Mouse (Mus musculus): Measurements from ENCODE around the gene Dhrs11. TPM values are rescaled to one million over a fixed set of nuclear protein-coding genes. Genes with fewer than 3 reads are reported as not detected.

Dhrs11 gene
- total and polyA plus RNA-seq, 2 experiments from 2014 or later, result 14.3 to 16.4 TPM

DNA sequence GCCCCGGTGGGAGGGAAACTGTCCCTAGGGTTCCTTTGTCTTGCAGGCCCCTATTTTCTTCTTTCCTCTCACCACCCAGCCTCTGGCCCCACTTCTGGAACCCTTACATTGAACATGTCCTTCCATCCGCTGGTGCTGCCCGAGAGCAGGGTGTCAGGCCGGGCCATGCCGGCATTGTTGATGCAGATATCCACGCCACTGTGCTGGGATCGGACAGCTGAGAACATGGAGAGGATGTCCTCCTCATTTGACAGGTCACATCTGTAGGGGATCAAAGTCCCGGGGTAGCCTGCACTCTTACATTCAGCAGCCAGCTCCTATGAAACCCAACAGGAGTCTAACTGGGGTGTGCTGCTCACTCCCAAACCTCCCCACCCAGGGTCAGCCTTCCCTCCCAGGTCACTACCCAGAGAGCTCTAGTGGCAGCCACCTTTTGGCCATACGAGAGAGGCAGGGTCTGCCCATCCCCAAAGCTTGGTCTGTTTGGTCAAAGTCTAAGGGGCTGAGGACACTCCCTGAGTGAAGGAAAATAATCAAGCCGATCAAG, 3.5 kb downstream of the Dhrs11 start:
- Histone ChIP-seq H3K9ac (replicated peaks; ENCODE audit: low read length) (no peak overlapping the region), H3K36me3 (ENCODE audit: insufficient read depth, low read length) (no peaks in the 10 kb centered on the region), H3K9me3 (ENCODE audit: low read length) (no peaks in the 10 kb centered on the region), H3K4me1 (ENCODE audit: insufficient read depth, low read length) (peaks cover 3% of the 10 kb centered on the region; the same call in 1 of the 2 replicates), H3K4me3 (ENCODE audit: low read length) (no peak overlapping the region), H3K4me2 (ENCODE audit: low read depth, low read length) (no peak overlapping the region), H3K27ac (no peak overlapping the region), H3K27me3 (ENCODE audit: insufficient read depth, low read length) (no peaks in the 10 kb centered on the region)
- no peak for TF ChIP-seq CTCF (IDR thresholded peaks at IDR 0.05; ENCODE audit: low read depth)
- ATAC-seq, result no peak
- DNase-seq (ENCODE audit: low spot score), result no peak
- WGBS, result 89% methylated on average over 10 of the region's 10 CpGs

DNA sequence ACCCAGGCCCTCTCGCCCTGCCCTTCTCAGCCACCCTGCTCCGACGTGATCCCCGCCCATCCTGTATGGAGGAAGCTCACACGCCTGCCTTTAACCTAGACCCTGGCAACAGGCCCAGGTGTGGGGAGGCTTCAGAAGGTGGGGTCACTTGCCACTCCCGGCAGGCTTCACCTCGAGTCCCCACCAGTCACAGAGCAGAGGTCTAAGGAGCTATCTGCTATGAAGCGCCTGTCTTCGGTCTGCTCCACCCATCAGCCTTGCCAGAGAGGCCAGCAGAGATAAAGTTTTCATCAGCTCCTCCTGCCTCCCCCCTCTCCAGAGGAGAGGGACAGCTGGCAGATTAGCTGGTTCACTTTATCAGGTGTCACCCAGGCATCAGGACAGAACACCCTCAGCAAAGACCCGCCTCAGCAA, 5.3 kb downstream of the Dhrs11 start:
- no peak overlapping the region for H3K9ac ChIP-seq (replicated peaks; ENCODE audit: low read length)
- no peaks in the 10 kb centered on the region for H3K36me3 ChIP-seq (ENCODE audit: insufficient read depth, low read length)
- H3K9me3 ChIP-seq (ENCODE audit: low read length), result no peaks in the 10 kb centered on the region
- H3K4me2 ChIP-seq (ENCODE audit: low read depth, low read length), result no peak overlapping the region
- H3K4me1 ChIP-seq (ENCODE audit: insufficient read depth, low read length), result peaks cover 3% of the 10 kb centered on the region; the same call in 1 of the 2 replicates
- no peak overlapping the region for H3K27ac ChIP-seq
- no peak for ATAC-seq
- no peak for TF ChIP-seq CTCF (IDR thresholded peaks at IDR 0.05; ENCODE audit: low read depth)
- WGBS, result 74% methylated on average over 10 of the region's 10 CpGs
- no peaks in the 10 kb centered on the region for H3K27me3 ChIP-seq (ENCODE audit: insufficient read depth, low read length)
- no peak overlapping the region for H3K4me3 ChIP-seq (ENCODE audit: low read length)
- no peak for DNase-seq (ENCODE audit: low spot score)

DNA sequence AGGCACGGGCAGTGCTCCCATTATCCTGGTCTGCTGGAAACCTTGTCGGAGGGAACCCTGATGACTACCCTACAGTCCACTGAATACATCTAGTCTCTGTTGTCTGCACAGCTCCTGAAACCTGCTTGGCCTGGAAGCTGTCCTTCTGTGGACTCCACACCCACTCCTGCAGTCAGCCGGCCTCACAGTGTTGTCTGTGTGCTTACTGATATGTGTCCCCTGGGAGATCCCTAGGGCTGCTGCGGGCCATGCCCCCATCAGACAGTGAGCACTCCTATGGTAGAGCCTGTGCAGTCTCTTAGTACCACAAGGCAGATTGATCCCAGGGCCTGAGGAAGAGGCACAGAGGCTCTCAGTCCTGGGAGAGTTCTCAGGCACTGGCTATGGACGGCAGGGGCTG, 6.3 kb downstream of the Dhrs11 start:
- no peak overlapping the region for H3K4me3 ChIP-seq (ENCODE audit: low read length)
- no peak overlapping the region for H3K9ac ChIP-seq (replicated peaks; ENCODE audit: low read length)
- no peak for DNase-seq (ENCODE audit: low spot score)
- no peak overlapping the region for H3K4me2 ChIP-seq (ENCODE audit: low read depth, low read length)
- no peaks in the 10 kb centered on the region for H3K27me3 ChIP-seq (ENCODE audit: insufficient read depth, low read length)
- no peaks in the 10 kb centered on the region for H3K36me3 ChIP-seq (ENCODE audit: insufficient read depth, low read length)
- ATAC-seq, result no peak
- peaks cover 3% of the 10 kb centered on the region; the same call in 1 of the 2 replicates for H3K4me1 ChIP-seq (ENCODE audit: insufficient read depth, low read length)
- no peak overlapping the region for H3K27ac ChIP-seq
- no peaks in the 10 kb centered on the region for H3K9me3 ChIP-seq (ENCODE audit: low read length)
- 87% methylated on average over 5 of the region's 5 CpGs for WGBS
- no peak for TF ChIP-seq CTCF (IDR thresholded peaks at IDR 0.05; ENCODE audit: low read depth)

DNA sequence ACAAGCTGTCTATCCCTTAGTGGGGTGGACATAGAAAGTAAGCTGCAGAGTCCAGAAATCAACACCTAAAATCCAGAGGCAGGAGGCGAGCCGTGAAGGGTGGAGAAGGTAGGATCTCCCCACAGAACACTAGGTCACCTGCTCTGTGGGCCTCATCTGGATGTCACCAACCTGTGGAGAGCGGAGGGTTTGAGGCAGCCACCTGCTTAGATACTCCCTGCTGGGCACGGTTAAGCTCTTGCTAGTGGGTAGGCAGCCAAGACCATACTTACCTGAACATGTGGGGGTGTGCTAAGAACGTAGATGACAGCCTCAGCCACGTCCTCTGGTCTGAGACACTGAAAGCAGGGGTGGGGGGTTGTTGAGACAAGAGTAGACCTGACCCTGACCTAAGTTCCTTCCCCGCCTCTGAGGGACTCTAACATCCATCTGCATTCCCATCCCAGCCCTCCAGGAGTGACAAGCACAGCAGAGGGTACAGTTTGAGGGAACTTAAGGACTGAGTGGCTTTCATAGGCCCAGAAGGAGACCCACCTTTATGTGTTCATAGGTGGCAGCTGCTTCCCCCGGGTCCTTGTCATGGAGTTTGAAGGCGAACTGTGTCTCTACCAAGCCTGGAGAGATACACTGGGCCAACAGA, 7.5 kb downstream of the Dhrs11 start:
- DNase-seq (ENCODE audit: low spot score), result no peak
- peaks cover 3% of the 10 kb centered on the region; the same call in 1 of the 2 replicates for H3K4me1 ChIP-seq (ENCODE audit: insufficient read depth, low read length)
- WGBS, result 84% methylated on average over 9 of the region's 9 CpGs
- no peak overlapping the region for H3K4me2 ChIP-seq (ENCODE audit: low read depth, low read length)
- H3K9me3 ChIP-seq (ENCODE audit: low read length), result no peaks in the 10 kb centered on the region
- no peak overlapping the region for H3K27ac ChIP-seq
- TF ChIP-seq CTCF (IDR thresholded peaks at IDR 0.05; ENCODE audit: low read depth), result no peak
- no peak for ATAC-seq
- H3K36me3 ChIP-seq (ENCODE audit: insufficient read depth, low read length), result no peaks in the 10 kb centered on the region
- H3K27me3 ChIP-seq (ENCODE audit: insufficient read depth, low read length), result no peaks in the 10 kb centered on the region
- H3K9ac ChIP-seq (replicated peaks; ENCODE audit: low read length), result no peak overlapping the region
- no peak overlapping the region for H3K4me3 ChIP-seq (ENCODE audit: low read length)

DNA sequence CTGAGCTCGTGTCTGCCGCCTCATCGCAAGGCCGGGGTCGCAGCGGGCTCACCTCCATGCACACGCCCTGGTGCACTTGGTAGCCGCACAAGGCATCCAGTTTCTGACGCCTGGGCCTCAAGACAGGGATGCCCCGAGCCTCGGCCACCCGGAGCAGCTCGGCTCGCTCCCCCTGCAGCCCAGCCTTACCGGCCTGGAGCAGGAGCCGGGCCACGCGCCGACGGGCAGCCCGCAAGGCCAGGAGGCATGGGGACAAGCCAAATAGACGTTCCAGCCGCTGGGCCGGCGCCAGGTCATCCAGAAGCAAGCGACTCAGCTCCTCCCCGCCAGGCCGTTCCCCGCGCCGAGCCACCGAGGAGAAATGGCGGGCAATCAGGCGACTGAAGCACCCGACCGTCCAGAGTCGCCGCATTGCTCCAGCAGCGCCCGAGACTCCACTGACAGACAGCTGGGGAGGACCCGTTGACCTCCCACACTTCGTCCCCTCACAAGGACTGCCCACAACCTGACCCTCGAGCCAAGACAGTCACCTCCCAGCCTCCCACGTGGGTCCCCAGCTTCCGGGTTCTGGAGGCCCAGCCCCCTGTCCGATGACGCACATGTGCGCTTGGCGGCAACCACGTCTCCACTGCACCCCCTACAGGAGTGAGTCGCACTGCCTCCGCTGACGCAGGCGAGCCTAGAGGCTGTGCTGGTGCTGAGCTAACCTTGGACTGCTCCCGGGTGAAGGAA, 9.7 kb downstream of the Dhrs11 start, which contains the start of gene Mrm1:
Gene Mrm1, minus strand, starts transcription at position 555 of the 732 bp plus-strand sequence.
- peak within 1 kb of the TSS; percentile 95 for H3K4me2 ChIP-seq (ENCODE audit: low read depth, low read length)
- WGBS, result 0% methylated on average over 47 of the region's 55 CpGs
- peak within 1 kb of the TSS; percentile 75 for H3K4me3 ChIP-seq (ENCODE audit: low read length)
- H3K4me1 ChIP-seq (ENCODE audit: insufficient read depth, low read length), result no peaks in the 10 kb centered on the region
- peak within 1 kb of the TSS; percentile 85 for H3K27ac ChIP-seq
- no peaks in the 10 kb centered on the region for H3K9me3 ChIP-seq (ENCODE audit: low read length)
- peak; percentile 91 for TF ChIP-seq CTCF (IDR thresholded peaks at IDR 0.05; ENCODE audit: low read depth)
- H3K27me3 ChIP-seq (ENCODE audit: insufficient read depth, low read length), result no peaks in the 10 kb centered on the region
- no peaks in the 10 kb centered on the region for H3K36me3 ChIP-seq (ENCODE audit: insufficient read depth, low read length)
- DNase-seq (ENCODE audit: low spot score) (peak; percentile 95), ATAC-seq (peak; percentile 92)
- H3K9ac ChIP-seq (replicated peaks; ENCODE audit: low read length), result peak within 1 kb of the TSS; percentile 81

DNA sequence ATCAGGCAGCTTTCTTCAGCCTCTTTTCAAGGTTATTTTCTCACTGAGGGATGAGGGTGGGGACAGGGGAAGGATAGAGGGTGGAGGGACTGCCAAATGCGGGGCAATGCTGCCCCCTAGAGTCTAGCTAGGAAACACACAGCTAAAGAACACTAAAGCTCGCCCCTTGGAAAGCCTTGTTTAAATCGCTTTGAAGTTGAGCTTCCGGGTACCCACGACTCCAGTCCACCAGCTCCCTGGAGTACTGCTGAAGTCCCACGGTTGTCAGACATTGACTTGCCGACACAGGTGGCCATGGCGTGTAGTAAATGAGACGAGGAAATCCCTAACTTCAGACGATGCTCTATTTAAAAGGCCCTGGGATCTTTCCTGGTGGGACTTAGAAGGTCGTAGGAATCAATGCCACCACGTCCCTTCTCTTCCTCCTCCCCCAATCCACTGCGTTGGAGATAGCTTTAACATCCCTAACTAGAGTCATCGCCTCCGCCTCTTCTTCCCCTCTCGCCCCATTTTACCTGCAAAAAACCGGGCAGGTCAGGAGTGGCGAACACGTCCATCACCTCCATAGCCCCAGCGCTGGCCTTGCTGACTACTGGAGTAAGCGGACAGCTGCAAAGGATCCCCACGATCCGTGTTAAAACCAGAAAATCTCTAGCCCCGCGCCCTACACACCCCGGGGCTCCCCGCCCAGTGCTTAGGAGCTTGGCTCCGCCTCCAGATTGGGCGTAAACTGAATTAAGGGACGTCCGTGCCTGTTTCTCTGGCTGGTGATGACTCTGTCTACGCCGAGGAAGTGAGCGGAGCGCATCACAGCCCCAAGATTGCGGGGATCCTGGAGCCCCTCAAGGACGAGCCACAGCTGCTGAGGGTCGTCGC, 10.5 kb downstream of the Dhrs11 start:
- H3K9me3 ChIP-seq (ENCODE audit: low read length), result no peaks in the 10 kb centered on the region
- peak overlapping the region; percentile 75 for H3K4me3 ChIP-seq (ENCODE audit: low read length)
- WGBS, result under 1% methylated on average over 39 of the region's 39 CpGs
- H3K36me3 ChIP-seq (ENCODE audit: insufficient read depth, low read length), result no peaks in the 10 kb centered on the region
- H3K4me2 ChIP-seq (ENCODE audit: low read depth, low read length), result peak overlapping the region; percentile 95
- TF ChIP-seq CTCF (IDR thresholded peaks at IDR 0.05; ENCODE audit: low read depth), result peak; percentile 85
- peak; percentile 61 for ATAC-seq
- peak overlapping the region; percentile 81 for H3K9ac ChIP-seq (replicated peaks; ENCODE audit: low read length)
- peak; percentile 86 for DNase-seq (ENCODE audit: low spot score)
- H3K4me1 ChIP-seq (ENCODE audit: insufficient read depth, low read length), result no peaks in the 10 kb centered on the region
- peak overlapping the region; percentile 85 for H3K27ac ChIP-seq
- no peaks in the 10 kb centered on the region for H3K27me3 ChIP-seq (ENCODE audit: insufficient read depth, low read length)

All from hindbrain, postnatal 0 days (tissue).